Mouse (Mus musculus) cerebellum, adult 8-10 months (tissue): ENCODE data around the gene Slc39a2.
"Not testable (repeated sequence)": the region's sequence is repeated elsewhere in the genome, so short reads cannot be mapped to it uniquely, and the experiment has no call there.

Experiments used
- DNase-seq: peaks from one replicate; pipeline ENCODE4 v3.0.0; 2022

Slc39a2 gene

DNA sequence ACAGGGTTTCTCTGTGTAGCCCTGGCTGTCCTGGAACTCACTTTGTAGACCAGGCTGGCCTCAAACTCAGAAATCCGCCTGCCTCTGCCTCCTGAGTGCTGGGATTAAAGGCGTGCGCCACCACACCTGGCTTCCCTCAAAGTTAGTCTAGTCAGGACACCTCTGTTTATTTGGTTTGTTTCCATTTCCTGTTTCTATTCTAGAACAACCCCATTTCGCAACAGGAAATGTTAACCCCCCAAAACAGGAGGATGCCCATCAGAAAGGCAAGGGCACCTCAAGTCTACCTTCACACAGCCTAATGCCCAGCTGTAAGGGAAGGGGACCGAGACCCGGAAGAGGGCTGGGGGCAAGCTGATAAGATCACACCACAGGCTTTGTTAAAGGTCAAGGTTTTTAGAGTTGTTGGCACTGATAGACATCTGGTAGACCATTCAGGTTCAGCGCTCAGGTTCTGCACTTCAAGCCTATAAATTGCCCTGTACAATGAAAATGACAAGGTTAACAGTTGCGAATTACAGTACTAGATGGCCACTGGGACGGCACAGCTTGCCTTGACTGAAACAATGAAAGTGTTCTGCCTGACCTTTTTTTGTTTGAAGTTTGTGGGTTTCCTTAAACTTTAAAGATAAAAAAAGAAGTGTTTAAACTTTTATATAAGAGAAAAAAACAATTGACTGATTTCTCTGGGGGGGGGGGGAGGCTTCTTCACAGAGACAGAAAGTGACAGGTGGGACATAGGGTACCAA, at the start of gene Slc39a2:
Gene Slc39a2 (plus strand): TSS at position 699 of the 749 bp plus-strand sequence.
- no peak for DNase-seq

DNA sequence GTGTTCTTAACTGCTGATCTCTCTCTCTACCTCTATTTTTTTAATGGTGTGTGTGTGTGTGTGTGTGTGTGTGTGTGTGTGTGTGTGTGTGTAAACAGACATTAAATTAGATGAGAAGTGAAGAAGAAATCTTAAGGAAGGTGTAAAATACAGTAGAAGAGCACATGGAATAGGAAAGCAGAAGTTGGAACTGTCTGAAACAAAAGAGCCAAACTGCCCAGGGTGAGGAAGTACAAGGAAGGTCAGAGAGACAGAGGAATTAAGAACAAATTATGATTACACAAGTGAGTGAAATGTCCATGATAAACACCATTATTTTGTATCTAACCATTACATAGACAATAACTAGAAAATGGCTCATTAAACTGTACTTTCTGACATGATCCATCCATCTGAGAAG, 48.8 kb upstream of the Slc39a2 start:
- no peak for DNase-seq

DNA sequence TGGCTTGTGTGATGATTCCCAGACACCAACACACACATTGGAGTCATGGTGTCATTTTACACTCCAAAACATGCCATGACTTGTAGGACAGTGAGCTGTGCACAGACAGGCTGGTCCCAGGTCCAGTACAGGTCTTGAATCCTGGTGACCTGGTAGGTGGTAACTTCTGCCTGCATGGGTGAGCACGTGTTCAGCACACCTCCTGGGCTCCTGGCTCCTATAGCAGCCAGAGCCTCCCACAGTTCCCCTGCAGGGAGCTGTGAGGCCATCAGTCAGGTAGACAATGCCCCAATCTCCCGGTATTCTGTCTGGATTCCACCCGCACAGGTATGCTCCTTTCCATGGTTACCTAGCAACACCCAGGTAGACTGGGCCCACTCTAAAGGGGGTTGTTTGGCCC, 46.1 kb upstream of the Slc39a2 start:
- DNase-seq = no peak

DNA sequence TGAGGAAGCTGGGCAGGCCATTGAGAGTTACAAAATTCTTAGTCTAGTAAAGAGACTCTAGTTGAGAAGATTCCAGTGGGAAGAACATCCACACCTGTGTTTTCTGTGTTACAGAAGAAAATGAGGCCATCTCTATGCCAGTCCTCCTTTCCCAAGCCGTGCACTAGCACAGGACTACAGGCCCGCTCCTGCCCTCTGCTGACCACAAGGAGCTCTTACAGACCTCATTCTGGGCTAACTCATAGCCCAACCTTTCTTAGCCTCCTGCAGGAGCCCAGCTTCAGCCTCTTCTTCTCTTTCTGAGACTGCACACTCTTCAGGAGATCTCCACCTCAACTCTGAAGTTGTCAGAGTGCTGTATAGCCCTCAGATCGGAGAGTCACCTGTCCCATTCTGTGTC, 41.7 kb upstream of the Slc39a2 start:
- DNase-seq = not testable (repeated sequence)

DNA sequence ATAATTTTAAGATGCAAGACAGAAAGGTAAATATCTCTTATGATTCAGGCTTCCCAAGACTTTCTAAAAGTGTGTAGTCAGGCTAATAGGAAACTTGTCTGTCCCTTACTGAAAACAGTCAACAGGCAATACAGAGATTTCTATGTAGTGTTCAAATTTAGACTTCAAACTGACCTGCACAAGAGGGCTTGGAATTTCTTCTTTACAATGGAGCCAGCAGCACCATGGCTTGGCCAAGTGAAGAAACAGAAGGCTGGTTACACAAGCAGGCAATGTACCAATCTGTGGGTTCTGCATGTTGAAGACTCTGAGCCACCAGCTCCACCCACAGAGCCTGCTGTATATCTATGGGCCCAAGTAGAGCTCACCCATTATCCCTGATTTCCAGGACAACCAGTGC, 39.3 kb upstream of the Slc39a2 start, which contains the start of gene Ear6:
Gene Ear6 (plus strand): TSS at position 301 of the 400 bp plus-strand sequence.
- DNase-seq = no peak

DNA sequence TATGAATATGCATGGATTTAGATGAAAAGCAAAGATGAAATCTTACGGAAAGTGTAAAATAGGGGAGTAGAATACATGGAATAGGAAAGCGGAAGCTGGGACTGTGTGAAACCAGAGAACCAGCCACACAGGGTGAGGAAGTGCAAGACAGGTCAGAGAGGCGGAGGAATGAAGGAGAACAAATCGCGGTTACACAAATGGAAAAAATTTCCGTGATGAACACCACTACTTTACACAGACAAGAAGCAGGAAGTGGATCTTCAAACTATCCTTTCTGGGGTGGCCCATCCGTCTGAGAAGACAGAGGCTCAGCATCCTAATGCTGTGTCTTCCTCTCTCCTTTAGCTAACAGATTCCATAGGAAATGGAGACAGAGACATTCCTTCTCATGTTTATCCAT, 37.4 kb upstream of the Slc39a2 start:
- not testable (repeated sequence) for DNase-seq

DNA sequence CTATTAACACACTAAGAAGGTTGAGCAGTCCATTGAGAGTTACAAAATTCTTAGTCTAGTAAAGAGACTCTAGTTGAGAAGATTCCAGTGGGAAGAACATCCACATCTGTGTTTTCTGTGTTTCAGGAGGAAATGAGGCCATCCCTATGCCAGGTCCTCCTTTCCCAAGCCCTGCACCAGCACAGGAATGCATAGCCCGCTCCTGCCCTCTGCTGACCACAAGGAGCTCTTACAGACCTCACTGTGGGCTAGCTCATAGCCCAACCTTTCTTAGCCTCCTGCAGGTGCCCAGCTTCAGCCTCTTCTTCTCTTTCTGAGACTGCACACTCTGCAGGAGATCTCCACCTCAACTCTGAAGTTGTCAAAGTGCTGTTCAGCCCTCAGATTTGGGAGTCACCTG, 29.1 kb upstream of the Slc39a2 start:
- not testable (repeated sequence) for DNase-seq

DNA sequence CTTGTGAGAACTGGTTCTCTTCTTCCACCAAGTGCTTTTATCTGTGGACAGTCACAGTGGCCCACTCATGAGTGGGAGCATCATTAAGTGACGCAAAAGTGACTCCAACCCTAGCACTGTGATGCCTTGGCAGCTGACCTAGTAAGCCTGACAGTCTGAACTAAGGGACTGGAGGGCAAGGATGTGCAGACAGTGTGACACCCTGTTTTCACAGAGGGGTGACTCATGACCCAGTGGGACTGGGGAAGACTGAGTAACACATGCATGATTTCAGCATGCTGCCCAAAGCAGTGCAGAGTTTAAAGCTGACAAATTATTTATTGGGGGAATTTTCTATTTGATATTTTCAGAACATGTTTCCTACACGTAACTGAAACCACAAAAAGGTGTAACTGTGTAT, 21.9 kb upstream of the Slc39a2 start:
- no peak for DNase-seq

DNA sequence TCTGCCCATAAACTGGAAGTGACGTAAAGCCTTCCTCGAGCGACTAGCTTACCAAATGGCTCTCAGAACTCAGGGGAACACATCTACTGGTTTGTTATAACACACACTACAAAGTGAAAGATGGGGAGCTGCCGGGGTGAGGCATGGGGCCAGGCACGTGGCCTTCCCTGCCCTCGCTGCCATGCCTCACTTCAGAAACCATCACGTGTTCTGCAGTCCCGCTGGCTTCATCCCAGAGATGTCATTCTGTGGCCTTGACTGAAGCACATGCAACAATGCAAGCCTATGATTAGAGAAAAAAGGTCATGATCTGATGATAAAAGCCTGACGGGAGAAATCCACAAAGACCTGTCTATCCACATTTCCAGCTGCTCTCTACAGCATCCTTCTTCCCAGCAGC, 20.9 kb upstream of the Slc39a2 start:
- DNase-seq = no peak

DNA sequence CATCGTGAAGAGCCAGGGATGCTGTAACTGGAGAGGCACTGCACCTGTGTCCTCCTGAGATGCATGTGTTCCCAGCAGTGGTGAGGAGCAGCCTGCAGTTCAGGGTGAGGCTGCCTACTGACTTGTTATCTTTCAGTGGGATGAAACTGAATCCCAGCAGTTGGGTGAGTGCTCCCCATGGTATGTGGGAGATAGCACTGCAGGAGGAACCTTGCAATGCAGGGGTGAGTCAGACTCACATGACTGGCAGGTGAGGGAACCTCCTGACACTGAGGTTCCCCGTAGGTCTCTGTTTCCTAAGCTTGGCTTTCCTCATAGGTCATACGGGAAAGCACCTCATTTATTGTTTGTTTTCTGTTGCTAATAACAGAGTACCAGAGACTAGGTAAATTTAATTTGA, 15.2 kb upstream of the Slc39a2 start:
- no peak for DNase-seq

DNA sequence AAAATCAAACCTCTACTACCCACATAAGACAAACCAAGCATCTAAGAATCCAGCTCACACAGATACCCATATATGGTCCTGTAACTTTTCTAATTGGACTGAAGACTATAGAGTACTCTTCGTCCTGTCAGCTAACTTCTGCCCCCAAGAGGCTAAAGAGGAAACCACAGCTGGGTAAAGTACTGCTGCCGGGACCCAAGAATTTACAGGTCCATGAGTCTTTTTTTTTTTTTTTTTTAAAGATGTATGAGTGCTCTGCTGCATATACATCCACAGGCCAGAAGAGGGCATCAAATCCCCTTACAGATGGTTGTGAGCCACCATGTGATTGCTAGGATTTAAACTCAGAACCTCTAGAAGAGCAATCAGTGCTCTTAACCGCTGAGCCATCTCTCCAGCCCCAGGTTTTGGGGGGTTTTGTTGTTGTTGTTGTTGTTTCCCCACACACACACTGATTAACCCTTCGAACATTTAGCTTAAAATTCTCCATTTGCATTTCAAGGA, 9.1 kb upstream of the Slc39a2 start:
- peak; percentile 55 for DNase-seq

DNA sequence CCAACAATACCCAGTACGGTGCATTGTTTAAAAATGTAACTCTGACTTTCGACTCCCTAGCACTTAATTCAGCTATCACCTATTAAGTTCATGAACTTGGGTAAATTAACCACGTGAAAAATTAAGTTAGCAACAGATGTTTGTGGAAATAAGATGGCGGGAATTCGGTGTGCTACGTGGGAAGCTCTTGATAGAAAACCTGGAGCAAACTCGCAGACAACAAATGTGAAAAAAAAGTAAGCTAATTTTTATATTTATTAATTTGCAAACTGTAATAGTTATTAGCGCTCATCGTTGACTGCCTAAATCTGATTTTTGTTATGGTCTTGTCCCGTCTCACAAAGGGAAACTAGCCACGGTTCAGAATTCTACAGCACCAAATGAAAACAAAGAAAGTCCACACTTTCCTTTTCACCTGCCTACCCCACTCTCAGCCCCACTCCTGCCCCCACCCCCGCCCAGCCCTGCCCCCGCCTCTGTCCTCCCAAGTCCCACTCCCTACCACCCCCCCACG, 8.6 kb upstream of the Slc39a2 start:
- no peak for DNase-seq

DNA sequence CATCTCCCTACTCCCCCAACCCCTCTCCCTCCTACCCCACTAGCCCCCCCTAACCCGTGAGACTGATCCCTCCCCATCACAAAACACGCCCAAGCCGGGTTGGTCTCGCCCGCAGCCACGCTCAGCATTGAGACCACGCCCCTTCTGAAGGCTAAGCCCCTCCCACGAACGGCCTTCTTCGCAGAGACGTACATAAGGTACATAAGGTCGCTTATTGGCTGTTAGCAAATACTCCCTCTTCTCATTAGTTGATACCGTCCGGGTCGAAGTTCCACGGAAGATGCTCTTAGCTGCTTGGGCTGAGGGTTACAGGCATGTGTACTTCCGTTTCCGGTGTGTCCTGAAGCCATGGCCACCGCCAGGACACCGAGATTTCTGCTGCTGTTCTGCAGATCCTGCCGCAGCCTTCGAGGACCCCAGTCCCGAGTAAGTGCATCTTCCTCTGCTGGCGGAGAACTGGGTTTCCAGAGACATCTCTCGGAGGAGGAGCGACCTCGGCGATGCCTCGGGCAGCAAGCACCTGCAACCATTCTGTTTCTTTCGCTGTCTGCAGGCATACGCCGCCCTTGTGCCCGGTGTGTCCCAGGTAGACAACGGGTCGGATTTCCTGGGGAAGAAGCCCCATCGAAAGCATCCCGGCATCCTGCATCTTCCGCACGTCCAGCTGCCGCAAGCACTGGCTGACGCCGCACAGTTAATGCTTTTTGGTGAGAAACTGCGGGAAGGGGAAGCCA, 7.9 kb upstream of the Slc39a2 start, which contains the start of gene Mettl17:
Gene Mettl17 (plus strand): TSS at position 245 of the 734 bp plus-strand sequence.
- DNase-seq = peak; percentile 88

DNA sequence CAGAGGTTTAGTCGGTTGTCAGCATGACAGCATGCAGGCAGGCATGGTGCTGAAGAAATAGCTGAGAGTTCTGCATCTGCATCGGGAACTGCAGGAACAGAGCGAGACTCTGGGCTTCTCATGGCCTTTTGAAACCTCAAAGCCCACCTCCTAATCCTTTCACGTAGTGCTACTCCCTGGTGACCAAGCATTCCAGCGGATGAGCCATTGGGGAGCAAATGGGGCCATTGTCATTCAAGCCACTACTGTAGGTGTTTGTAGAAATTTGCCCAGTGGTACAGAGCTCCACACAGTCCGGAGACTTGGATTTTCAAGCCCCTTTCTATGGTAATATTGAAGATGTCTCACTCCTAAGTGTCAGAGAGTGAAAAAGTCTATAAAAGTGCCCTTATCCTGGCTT, 6.6 kb upstream of the Slc39a2 start:
- no peak for DNase-seq

DNA sequence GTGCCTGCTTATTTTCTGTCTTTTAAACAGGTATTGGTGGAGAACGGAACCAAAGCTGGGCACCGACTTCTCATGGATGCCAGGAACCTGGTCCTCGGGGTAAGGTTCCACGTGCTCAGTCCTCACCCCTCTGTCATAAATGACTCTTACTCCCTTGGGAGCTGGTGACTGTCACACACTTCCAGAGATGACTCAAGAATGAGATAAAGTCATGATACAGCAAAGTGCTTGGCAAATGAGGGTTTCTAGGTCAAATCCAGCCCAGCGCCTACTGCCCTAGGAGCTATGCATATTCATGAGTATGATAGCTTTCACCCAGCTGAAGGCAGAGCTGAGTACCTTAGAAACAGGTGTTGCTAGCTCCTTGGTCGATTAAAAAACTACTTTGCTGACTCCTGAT, 2.9 kb upstream of the Slc39a2 start:
- no peak for DNase-seq

DNA sequence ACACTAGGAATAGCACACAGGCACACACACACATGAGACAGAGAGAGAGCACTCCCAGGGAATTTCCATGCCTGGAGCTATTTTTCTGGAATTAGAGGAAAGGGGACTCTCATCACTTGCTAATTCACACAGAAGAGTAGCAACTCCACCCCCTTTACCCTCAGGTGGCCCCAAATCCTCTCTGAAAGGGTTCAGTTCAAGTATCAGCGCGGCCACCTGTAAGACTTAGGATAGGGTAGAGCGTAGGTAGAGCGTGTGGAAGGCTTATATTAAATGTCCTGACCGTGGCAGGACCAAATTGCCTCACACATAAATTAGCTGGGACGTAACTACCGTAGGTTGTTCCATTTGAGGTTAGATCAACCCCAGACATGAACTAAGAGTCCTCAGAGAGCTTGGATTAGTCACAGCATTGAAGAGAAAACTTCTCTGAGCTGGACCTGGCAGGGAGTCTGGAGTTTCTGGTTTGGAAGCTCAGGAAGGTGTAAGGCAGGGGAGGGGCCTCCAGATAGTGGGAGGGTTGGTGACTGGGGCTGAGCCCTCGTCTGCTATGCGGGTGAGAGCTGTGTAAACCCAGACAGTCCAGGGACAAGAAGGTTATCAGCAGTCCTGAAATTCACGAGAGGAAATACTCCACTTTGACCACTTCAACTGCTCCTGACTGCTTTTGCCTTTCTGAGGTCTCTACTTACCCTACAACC, 555 bp downstream of the Slc39a2 start:
- DNase-seq = no peak

DNA sequence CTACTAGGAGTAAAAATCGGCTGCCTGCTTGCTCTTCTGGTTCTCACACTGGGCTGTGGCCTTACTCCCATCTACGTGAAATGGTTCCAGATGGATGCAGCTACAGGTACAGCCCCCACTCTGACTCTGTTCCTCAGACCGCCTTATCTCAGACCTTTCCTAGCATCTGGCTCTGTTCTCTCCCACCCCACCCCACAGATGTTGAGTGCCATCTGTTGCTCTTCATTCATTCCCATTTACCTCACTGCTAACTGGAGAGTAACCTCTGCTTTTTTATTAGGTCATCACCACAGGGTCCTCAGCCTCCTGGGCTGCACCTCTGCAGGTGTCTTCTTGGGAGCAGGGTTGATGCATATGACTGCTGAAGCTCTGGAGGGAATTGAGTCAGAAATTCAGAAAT, 1.1 kb downstream of the Slc39a2 start:
- DNase-seq = no peak

DNA sequence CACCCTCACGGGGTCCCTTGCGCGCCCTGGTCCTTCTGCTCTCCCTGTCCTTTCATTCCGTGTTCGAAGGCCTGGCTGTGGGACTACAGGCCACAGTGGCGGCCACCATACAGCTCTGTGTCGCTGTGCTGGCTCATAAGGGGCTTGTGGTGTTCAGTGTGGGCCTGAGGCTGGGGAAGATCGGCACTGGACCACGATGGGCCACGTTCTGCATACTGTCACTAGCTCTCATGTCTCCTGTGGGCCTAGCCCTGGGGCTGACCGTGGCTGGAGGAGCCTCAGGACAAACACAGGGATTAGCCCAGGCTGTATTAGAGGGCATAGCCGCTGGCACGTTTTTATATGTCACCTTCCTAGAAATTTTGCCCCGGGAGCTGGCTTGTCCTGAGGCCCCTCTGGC, 2.4 kb downstream of the Slc39a2 start:
- no peak for DNase-seq

DNA sequence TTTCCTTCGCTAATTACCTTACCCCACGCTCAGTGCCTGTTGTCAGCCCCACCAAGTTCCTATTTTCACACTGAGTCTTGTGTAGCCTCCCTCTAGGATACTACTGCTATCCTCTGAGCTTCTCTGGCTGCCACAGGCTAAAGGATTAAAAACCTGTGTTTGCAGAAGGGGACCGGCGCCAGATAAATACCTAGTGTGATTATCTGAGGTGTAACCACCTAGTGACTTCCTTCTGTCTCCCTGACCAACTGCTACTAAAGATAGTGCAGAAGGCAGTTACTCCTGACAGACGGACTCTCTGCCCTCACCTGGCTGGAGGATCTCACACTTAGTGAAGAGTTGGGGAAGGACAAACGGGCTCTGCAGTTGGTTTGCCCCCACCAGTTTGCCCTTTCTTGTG, 3.3 kb downstream of the Slc39a2 start:
- DNase-seq = no peak

DNA sequence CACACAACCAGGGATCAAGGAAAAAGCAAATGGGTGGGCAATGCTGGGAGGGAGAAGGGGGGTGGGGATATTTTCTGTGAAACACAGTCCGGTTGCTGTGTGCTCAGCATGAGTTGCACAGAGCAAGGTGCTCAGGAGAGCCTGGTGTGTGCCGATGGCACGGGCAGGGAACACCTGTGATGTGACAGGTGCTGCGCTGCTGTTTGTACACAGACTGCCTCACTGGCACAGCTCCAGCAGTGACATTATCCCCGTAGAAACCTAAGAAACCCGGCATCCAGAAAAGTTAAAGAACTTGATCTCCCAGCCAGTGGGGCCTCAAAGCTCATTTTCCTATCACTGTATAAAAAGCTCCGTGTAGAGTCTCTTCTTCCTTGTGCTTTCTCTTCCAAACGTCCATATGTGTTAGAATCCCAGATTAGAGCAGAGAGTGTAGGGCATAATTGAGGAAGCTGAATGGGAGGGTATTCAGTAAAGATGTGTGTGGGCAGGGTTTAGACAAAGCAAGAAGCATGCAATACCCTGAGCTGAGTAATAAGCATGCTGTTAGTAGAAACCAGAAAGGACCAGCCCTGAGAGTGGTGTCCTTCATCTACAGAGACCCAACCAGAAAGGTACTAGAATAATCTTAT, 4.0 kb downstream of the Slc39a2 start:
- no peak for DNase-seq

DNA sequence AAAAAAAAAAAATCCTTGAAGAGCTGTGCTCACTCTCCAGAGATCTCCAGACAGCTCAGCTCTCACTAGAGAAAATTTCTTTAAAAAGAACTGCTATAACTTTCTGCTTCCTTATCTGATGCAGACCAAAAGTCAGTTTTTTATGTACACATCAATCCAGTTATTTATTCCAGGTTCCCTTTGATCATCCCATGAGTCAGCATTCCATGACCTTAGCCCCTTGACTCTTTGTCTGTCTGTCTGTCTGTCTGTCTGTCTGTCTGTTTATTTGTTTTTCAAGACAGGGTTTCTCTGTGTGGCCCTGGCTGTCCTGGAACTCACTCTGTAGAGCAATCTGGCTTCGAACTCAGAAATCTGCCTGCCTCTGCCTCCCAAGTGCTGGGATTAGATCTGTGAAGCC, 6.7 kb downstream of the Slc39a2 start:
- no peak for DNase-seq

DNA sequence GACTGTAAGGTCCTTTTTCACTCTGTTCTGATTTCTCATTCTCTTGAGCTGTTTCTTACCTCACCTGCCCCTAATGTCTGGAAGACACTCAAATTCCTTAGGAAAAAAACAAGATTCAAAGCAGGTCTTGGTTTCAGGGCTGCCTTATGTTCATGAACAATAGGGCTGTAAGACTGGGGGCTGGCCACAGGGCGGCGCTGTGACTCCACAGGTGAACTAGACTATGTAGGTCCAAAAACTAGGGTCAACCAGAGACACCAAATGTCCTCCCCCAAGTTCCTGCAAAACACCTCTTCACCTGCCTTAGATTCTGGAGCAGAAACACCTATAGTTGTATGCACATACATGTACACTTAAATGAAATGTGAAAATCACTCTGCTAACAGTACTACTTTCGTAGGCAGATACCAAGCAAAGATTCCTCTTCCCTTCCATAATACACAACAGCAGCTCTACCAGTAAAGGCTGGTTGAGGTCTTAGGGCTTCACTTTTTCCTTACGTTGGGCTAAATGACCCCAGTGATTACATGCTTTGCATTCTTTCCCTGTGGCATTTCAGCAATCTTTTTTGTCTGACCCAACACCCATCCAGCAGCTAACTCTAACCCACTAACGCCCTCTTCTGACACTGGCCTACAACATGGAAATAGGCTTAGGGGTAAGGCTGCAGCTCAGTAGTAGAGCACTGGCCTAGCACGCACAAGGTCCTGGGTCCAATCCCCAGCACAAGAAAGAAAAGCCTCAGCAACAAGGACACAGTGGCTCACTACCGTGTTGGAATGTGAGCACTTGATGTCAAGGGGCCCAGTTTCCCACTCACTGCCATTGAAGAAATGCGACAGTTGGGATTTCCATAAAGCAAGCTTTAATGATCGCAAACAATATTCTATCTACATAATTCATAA, 10.4 kb downstream of the Slc39a2 start:
- peak; percentile 79 for DNase-seq
